9 mouse cellular contexts compared by ENCODE assay signal in genomic region chr7:122670442-122670872, GRCm38 (mm10). TPM values are rescaled to one million over a fixed set of nuclear protein-coding genes. Genes with fewer than 3 reads are reported as not detected.
DNase-seq lines count a peak whose midpoint lies in the region; ATAC-seq and TF ChIP-seq lines count a peak whose summit lies in the region.
"Had no signal": no experiment of that assay in that cellular context is flagged by ENCODE, and none has a peak within 500 bp of the region (broad histone marks: within the 10 kb centered on the region; RNA-seq: fewer than 3 reads in every experiment).

TSS of gene Cacng3 (plus strand) at chr7:122670492.

- H3K36me3 ChIP-seq in embryonic facial prominence, embryonic 15.5 days = no peaks in the 10 kb centered on the region
- H3K36me3 ChIP-seq in hindbrain, embryonic 14.5 days (replicated peaks; ENCODE audit: control insufficient read depth, insufficient read depth) = no peaks in the 10 kb centered on the region
- H3K36me3 ChIP-seq in midbrain, embryonic 12.5 days = no peaks in the 10 kb centered on the region

- DNase-seq in left cerebral cortex, adult 2 months (ENCODE audit: extremely low spot score in 1 of 2, low spot score in 2 of 2) = peak in 1 of 2 experiments; percentile 26
- no peak for DNase-seq in left cerebral cortex, adult 9 months (ENCODE audit: low spot score in 2 of 2)
- no peak for DNase-seq in hindbrain, embryonic 14.5 days (ENCODE audit: low spot score)
- no peak for DNase-seq in c-Kit-positive CD71-positive TER-119-positive erythroid progenitor cells, embryonic 14.5 days (ENCODE audit: low spot score)
- DNase-seq in T-cell, adult 2 months (ENCODE audit: low spot score) = no peak
- no peak for DNase-seq in right cerebral cortex, postnatal 25 days

- intact Hi-C loops in left cerebral cortex, adult 2 months (cut with DNase I) = loop anchor here (1.0 to 5.0 kb wide), 8 partner anchors 32 to 252 kb away; no protein-coding TSS in a partner anchor

- ATAC-seq in embryonic facial prominence, embryonic 15.5 days (ENCODE audit: insufficient number of reproducible peaks, low FRiP score, low TSS enrichment, low read depth) = no peak
- no peak; the same call in none of the 2 replicates for ATAC-seq in hindbrain, embryonic 14.5 days (ENCODE audit: low FRiP score)
- ATAC-seq in midbrain, embryonic 12.5 days (ENCODE audit: low FRiP score, low read depth) = 0 out of 2 replicates have a peak, but pooled peaks have one; percentile 2

- H3K4me2 ChIP-seq in embryonic facial prominence, embryonic 15.5 days (replicated peaks) = peak within 1 kb of the TSS; percentile 31; the same call in 1 of the 2 replicates
- peak within 1 kb of the TSS; percentile 78 for H3K4me2 ChIP-seq in hindbrain, embryonic 14.5 days (replicated peaks)
- H3K4me2 ChIP-seq in midbrain, embryonic 12.5 days (replicated peaks) = peak within 1 kb of the TSS; percentile 55

- peak within 1 kb of the TSS; percentile 66 for H3K4me3 ChIP-seq in left cerebral cortex, adult 2 months
- H3K4me3 ChIP-seq in embryonic facial prominence, embryonic 15.5 days (replicated peaks) = no peak within 1 kb of the TSS
- H3K4me3 ChIP-seq in hindbrain, embryonic 14.5 days (replicated peaks; ENCODE audit: low read length) = peak within 1 kb of the TSS; percentile 40
- peak within 1 kb of the TSS; percentile 35 for H3K4me3 ChIP-seq in midbrain, embryonic 12.5 days

- no peak within 1 kb of the TSS for H3K9ac ChIP-seq in embryonic facial prominence, embryonic 15.5 days
- H3K9ac ChIP-seq in hindbrain, embryonic 14.5 days = peak within 1 kb of the TSS; percentile 42
- peak within 1 kb of the TSS; percentile 34; the same call in 1 of the 2 replicates for H3K9ac ChIP-seq in midbrain, embryonic 12.5 days (replicated peaks)

- H3K27ac ChIP-seq in left cerebral cortex, adult 2 months = peak within 1 kb of the TSS; percentile 96
- no peak within 1 kb of the TSS for H3K27ac ChIP-seq in embryonic facial prominence, embryonic 15.5 days (replicated peaks)
- H3K27ac ChIP-seq in hindbrain, embryonic 14.5 days = peak within 1 kb of the TSS; percentile 15
- no peak within 1 kb of the TSS for H3K27ac ChIP-seq in midbrain, embryonic 12.5 days (replicated peaks)

- peaks cover 18% of the 10 kb centered on the region for H3K27me3 ChIP-seq in embryonic facial prominence, embryonic 15.5 days
- peaks cover 5% of the 10 kb centered on the region; the same call in 1 of the 2 replicates for H3K27me3 ChIP-seq in hindbrain, embryonic 14.5 days (ENCODE audit: control insufficient read depth, insufficient read depth, low read length)
- H3K27me3 ChIP-seq in midbrain, embryonic 12.5 days = peaks cover 19% of the 10 kb centered on the region

- WGBS in embryonic facial prominence, embryonic 15.5 days = 11% methylated on average over 13 of the region's 13 CpGs
- WGBS in hindbrain, embryonic 14.5 days = 9% methylated on average over 13 of the region's 13 CpGs
- WGBS in midbrain, embryonic 12.5 days = 8% methylated on average over 13 of the region's 13 CpGs

- no peak; the same call in 1 of the 2 replicates for TF ChIP-seq CTCF in left cerebral cortex, adult 2 months (IDR thresholded peaks at IDR 0.05)

- no peaks in the 10 kb centered on the region for H3K9me3 ChIP-seq in embryonic facial prominence, embryonic 15.5 days (replicated peaks)
- H3K9me3 ChIP-seq in hindbrain, embryonic 14.5 days (ENCODE audit: control insufficient read depth, low read length) = no peaks in the 10 kb centered on the region
- H3K9me3 ChIP-seq in midbrain, embryonic 12.5 days = no peaks in the 10 kb centered on the region

- H3K4me1 ChIP-seq in embryonic facial prominence, embryonic 15.5 days = peaks cover 4% of the 10 kb centered on the region
- no peaks in the 10 kb centered on the region; the same call in 1 of the 2 replicates for H3K4me1 ChIP-seq in hindbrain, embryonic 14.5 days (replicated peaks; ENCODE audit: control insufficient read depth, insufficient read depth, low read length)
- 0 out of 2 replicates have a peak, but pooled peaks cover 3% of the 10 kb centered on the region for H3K4me1 ChIP-seq in midbrain, embryonic 12.5 days

RNA-seq across cellular contexts. Expression of gene Cacng3, which starts in this region (rescaled TPM):
- total RNA-seq in left cerebral cortex, adult 2 months (2021) = 100 to 1,000 TPM; 139 to 151 TPM
- polyA plus RNA-seq in embryonic facial prominence, embryonic 15.5 days (2015; fragmentation: Nextera tagmentation; extraction: Ambion mirVana) = 0.17 and 0.18 TPM in 2 replicates
- polyA plus RNA-seq in hindbrain, embryonic 14.5 days (2014; fragmentation: Nextera tagmentation; extraction: Ambion mirVana) = 22.1 and 26.6 TPM in 2 replicates
- 1.5 and 2.5 TPM in 2 replicates for polyA plus RNA-seq in midbrain, embryonic 12.5 days (2016; fragmentation: Nextera tagmentation; extraction: Ambion mirVana)
- polyA plus RNA-seq: thymus, adult 2 months had no signal

Comparison
In these comparisons a context has a peak if more than half of its experiments do, and no peak if none do; other contexts are left out.
1. H3K27ac ChIP-seq: peak in left cerebral cortex, adult 2 months (single experiment) and hindbrain, embryonic 14.5 days (single experiment); none in embryonic facial prominence, embryonic 15.5 days (single experiment) and midbrain, embryonic 12.5 days (single experiment).
2. Peak in every context shown above with its lines, with median percentiles within 50 percentile points of each other: H3K4me2 ChIP-seq.